Mouse (Mus musculus) heart, postnatal 0 days (tissue): Measurements from ENCODE around the gene Dip2a.

Experiments
- CTCF ChIP-seq: IDR thresholded peaks from 2 replicates; pipeline ENCODE4 v1.5.1; 2016; ENCODE audit warnings: antibody characterized with exemption, control low read depth, low read depth
- EP300 ChIP-seq: IDR thresholded peaks from 2 replicates; pipeline ENCODE4 v1.6.1; 2016; ENCODE audit warnings: antibody characterized with exemption, low read depth

GRCm38 (mm10) chr10:76346589-76346988, 1.5 kb upstream of the Dip2a start:
- TF ChIP-seq EP300 (no peak), CTCF (peak; percentile 51)
